In genomic region chr5:147898968-147899549, GRCm38 (mm10) we compare ENCODE assay signal across 18 mouse cellular contexts. TPM values are rescaled to one million over a fixed set of nuclear protein-coding genes. Genes with fewer than 3 reads are reported as not detected.
DNase-seq lines count a peak whose midpoint lies in the region; ATAC-seq lines count a peak whose summit lies in the region.
"Had no signal": no experiment of that assay in that cellular context is flagged by ENCODE, and none has a peak within 500 bp of the region (broad histone marks: within the 10 kb centered on the region; RNA-seq: fewer than 3 reads in every experiment).

No protein-coding gene starts in this region.

- DNase-seq in spleen, postnatal 36 days (ENCODE audit: low spot score in 2 of 2) = peak; percentile 50 to 53
- no peak for DNase-seq in spleen, postnatal 4 days (ENCODE audit: low spot score in 2 of 2)
- DNase-seq in R1 (ENCODE audit: low read depth, low spot score) = peak; percentile 53
- no peak for DNase-seq in left cerebral cortex, adult 9 months (ENCODE audit: low spot score in 2 of 2)
- DNase-seq in adrenal gland, postnatal 25 days = no peak
- no peak for DNase-seq in left cerebral cortex, postnatal 14 days (ENCODE audit: low spot score in 2 of 2)
- DNase-seq: adrenal gland, postnatal 14 days; cerebellum, adult 8-10 months; cerebellum, postnatal 14 days; embryo, embryonic 11 days; gastrocnemius, adult 2 months; gastrocnemius, postnatal 25 days; heart, adult 11 months; heart, postnatal 10 days; heart, postnatal 4 days had no signal

- intact Hi-C loops in left cerebral cortex, postnatal 14 days (cut with DNase I) = no loop called here

- ATAC-seq in megakaryocyte progenitor cell, adult 5-6 weeks (replicated peaks; ENCODE audit: poor library complexity) = 0 out of 2 replicates have a peak, but pooled peaks have one; percentile 3
- ATAC-seq: activated CD4-positive, CD25-positive, alpha-beta regulatory T cell, adult 4 months; forebrain, embryonic 14.5 days had no signal

RNA-seq across cellular contexts. Expression of gene Slc46a3, which starts 4.4 kb away (rescaled TPM):
- 3.9 and 4.5 TPM in 2 replicates for total RNA-seq in megakaryocyte progenitor cell, adult 5-6 weeks (2015)
- 1.6 and 3.9 TPM in 2 replicates for total RNA-seq in megakaryocyte progenitor cell, adult 5-6 weeks (2017)
- total RNA-seq in adrenal gland, postnatal 25 days (2021) = 21.1 and 28.5 TPM in 2 replicates
- total RNA-seq in left cerebral cortex, postnatal 14 days (2021) = 1 to 10 TPM; 5.7 to 7.3 TPM

RNA-seq across cellular contexts. Expression of gene Pomp, which starts 38.8 kb away (rescaled TPM):
- 194 and 211 TPM in 2 replicates for total RNA-seq in megakaryocyte progenitor cell, adult 5-6 weeks (2015)
- total RNA-seq in megakaryocyte progenitor cell, adult 5-6 weeks (2017) = 141 and 205 TPM in 2 replicates
- total RNA-seq in adrenal gland, postnatal 25 days (2021) = 209 and 246 TPM in 2 replicates
- total RNA-seq in left cerebral cortex, postnatal 14 days (2021) = 100 to 1,000 TPM; 151 to 156 TPM

RNA-seq across cellular contexts. Expression of gene Mtus2, which starts 58.1 kb away (rescaled TPM):
- 0.62 and 2.8 TPM in 2 replicates for total RNA-seq in megakaryocyte progenitor cell, adult 5-6 weeks (2015)
- total RNA-seq in megakaryocyte progenitor cell, adult 5-6 weeks (2017) = 0.51 and 3.7 TPM in 2 replicates
- 3.8 and 4.7 TPM in 2 replicates for total RNA-seq in adrenal gland, postnatal 25 days (2021)
- total RNA-seq in left cerebral cortex, postnatal 14 days (2021) = 10 to 100 TPM; 37.7 to 45.7 TPM

Comparison
In these comparisons a context has a peak if more than half of its experiments do, and no peak if none do; other contexts are left out.
1. DNase-seq: peak in spleen, postnatal 36 days (2 of 2) and R1 (single experiment); none in spleen, postnatal 4 days (0 of 2), left cerebral cortex, adult 9 months (0 of 2), adrenal gland, postnatal 25 days (single experiment) and left cerebral cortex, postnatal 14 days (0 of 2).